ENCODE assay signal across 13 mouse cellular contexts in genomic region chr9:118761953-118762590, GRCm38 (mm10).
DNase-seq lines count a peak whose midpoint lies in the region; ATAC-seq and TF ChIP-seq lines count a peak whose summit lies in the region.
"Had no signal": no experiment of that assay in that cellular context is flagged by ENCODE, and none has a peak within 500 bp of the region (broad histone marks: within the 10 kb centered on the region; RNA-seq: fewer than 3 reads in every experiment).

No protein-coding gene starts in this region.

- WGBS in heart, embryonic 11.5 days (ENCODE audit: insufficient replicate concordance) = 59% methylated on average over 8 of the region's 8 CpGs
- 41% methylated on average over 8 of the region's 8 CpGs for WGBS in liver, adult 2 months
- WGBS in embryonic facial prominence, embryonic 12.5 days = 47% methylated on average over 8 of the region's 8 CpGs

- H3K79me2 ChIP-seq in liver, adult 2 months (ENCODE audit: control insufficient read depth, insufficient read depth, low read length) = no peaks in the 10 kb centered on the region

- no peak for ATAC-seq in heart, embryonic 11.5 days (replicated peaks; ENCODE audit: insufficient number of reproducible peaks, low FRiP score, low TSS enrichment)
- ATAC-seq in embryonic facial prominence, embryonic 12.5 days (ENCODE audit: insufficient number of reproducible peaks, insufficient read depth, low FRiP score, low TSS enrichment) = no peak
- ATAC-seq: midbrain, embryonic 16.5 days had no signal

- TF ChIP-seq CTCF in liver, adult 2 months (IDR thresholded peaks at IDR 0.05; ENCODE audit: low read depth, low read length) = no peak

- no peaks in the 10 kb centered on the region for H3K27me3 ChIP-seq in heart, embryonic 11.5 days (ENCODE audit: control insufficient read depth, insufficient read depth, low read length)
- no peaks in the 10 kb centered on the region for H3K27me3 ChIP-seq in liver, adult 2 months (ENCODE audit: control insufficient read depth, insufficient read depth, low read length)
- H3K27me3 ChIP-seq in embryonic facial prominence, embryonic 12.5 days = no peaks in the 10 kb centered on the region
- H3K27me3 ChIP-seq: forebrain, embryonic 13.5 days; neural tube, embryonic 13.5 days; stomach, embryonic 15.5 days had no signal

- H3K4me1 ChIP-seq in heart, embryonic 11.5 days (ENCODE audit: control insufficient read depth, insufficient read depth, low read length) = peaks cover 9% of the 10 kb centered on the region
- peaks cover 7% of the 10 kb centered on the region; the same call in 1 of the 2 replicates for H3K4me1 ChIP-seq in liver, adult 2 months (ENCODE audit: control insufficient read depth, insufficient read depth, low read length)
- H3K4me1 ChIP-seq in embryonic facial prominence, embryonic 12.5 days = peaks cover 66% of the 10 kb centered on the region

- H3K4me3 ChIP-seq in heart, embryonic 11.5 days (ENCODE audit: low read depth, low read length) = no peak overlapping the region
- no peak overlapping the region for H3K4me3 ChIP-seq in liver, adult 2 months (ENCODE audit: insufficient read depth, low read depth, low read length)
- no peak overlapping the region for H3K4me3 ChIP-seq in embryonic facial prominence, embryonic 12.5 days
- H3K4me3 ChIP-seq: forebrain, embryonic 13.5 days; layer of hippocampus, adult 2 months; neural tube, embryonic 13.5 days; stomach, embryonic 15.5 days had no signal

- intact Hi-C loops in heart, postnatal 10 days (cut with DNase I) = loop anchor here (2.0 kb wide), 1 partner anchor 23 kb away; no protein-coding TSS in a partner anchor

- H3K36me3 ChIP-seq in heart, embryonic 11.5 days (ENCODE audit: control insufficient read depth, insufficient read depth, low read length) = no peaks in the 10 kb centered on the region
- no peaks in the 10 kb centered on the region for H3K36me3 ChIP-seq in liver, adult 2 months (ENCODE audit: control insufficient read depth, insufficient read depth, low read length)
- no peaks in the 10 kb centered on the region for H3K36me3 ChIP-seq in embryonic facial prominence, embryonic 12.5 days
- H3K36me3 ChIP-seq: neural tube, embryonic 13.5 days; stomach, embryonic 15.5 days had no signal

- TF ChIP-seq POLR2A in liver, adult 2 months (IDR thresholded peaks at IDR 0.05; ENCODE audit: extremely low read depth, insufficient read depth, low read length) = no peak

- H3K4me2 ChIP-seq in heart, embryonic 11.5 days = no peak overlapping the region
- H3K4me2 ChIP-seq in embryonic facial prominence, embryonic 12.5 days (replicated peaks) = no peak overlapping the region
- H3K4me2 ChIP-seq: forebrain, embryonic 13.5 days; neural tube, embryonic 13.5 days; stomach, embryonic 15.5 days had no signal

- no peak overlapping the region for H3K9ac ChIP-seq in heart, embryonic 11.5 days (ENCODE audit: low read depth, low read length)
- no peak overlapping the region for H3K9ac ChIP-seq in liver, adult 2 months (ENCODE audit: low read depth, low read length)
- H3K9ac ChIP-seq in embryonic facial prominence, embryonic 12.5 days = no peak overlapping the region
- H3K9ac ChIP-seq: forebrain, embryonic 13.5 days; neural tube, embryonic 13.5 days; stomach, embryonic 15.5 days had no signal

- DNase-seq in heart, adult 11 months = peak; percentile 94
- no peak for DNase-seq in liver, adult 2 months (ENCODE audit: extremely low read depth, low read depth, low spot score)
- no peak for DNase-seq in liver
- peak; percentile 44 to 58 for DNase-seq in heart, postnatal 10 days
- no peak for DNase-seq in urinary bladder, adult 18-20 months (ENCODE audit: low spot score in 2 of 2)
- DNase-seq in layer of hippocampus, postnatal 36 days = no peak

- no peak overlapping the region for H3K27ac ChIP-seq in heart, embryonic 11.5 days (ENCODE audit: low read depth, low read length)
- peak overlapping the region; percentile 7; the same call in 1 of the 2 replicates for H3K27ac ChIP-seq in liver, adult 2 months (replicated peaks; ENCODE audit: insufficient read depth, low read depth, low read length)
- peak overlapping the region; percentile 67; the same call in 1 of the 2 replicates for H3K27ac ChIP-seq in embryonic facial prominence, embryonic 12.5 days
- H3K27ac ChIP-seq: forebrain, embryonic 13.5 days; layer of hippocampus, adult 2 months; neural tube, embryonic 13.5 days; stomach, embryonic 15.5 days had no signal

- no peaks in the 10 kb centered on the region for H3K9me3 ChIP-seq in heart, embryonic 11.5 days (replicated peaks; ENCODE audit: control insufficient read depth, low read length)
- no peaks in the 10 kb centered on the region for H3K9me3 ChIP-seq in embryonic facial prominence, embryonic 12.5 days
- H3K9me3 ChIP-seq: forebrain, embryonic 13.5 days; stomach, embryonic 15.5 days had no signal

Comparison
In these comparisons a context has a peak if more than half of its experiments do, and no peak if none do; other contexts are left out.
1. DNase-seq: peak in heart, adult 11 months (single experiment) and heart, postnatal 10 days (2 of 2); none in liver, adult 2 months (single experiment), liver (single experiment), urinary bladder, adult 18-20 months (0 of 2) and layer of hippocampus, postnatal 36 days (0 of 2).